Mouse (Mus musculus): Measurements from ENCODE around the gene Ahcyl2.

Gene Ahcyl2

GRCm38 (mm10) chr6:29770672-29771321, 3.0 kb downstream of the Ahcyl2 start:
- DNase-seq = no peak

- DNase-seq = no peak
These were observed 4.4 kb downstream of the Ahcyl2 start for GRCm38 (mm10) chr6:29772236-29772635.

- no peak for DNase-seq
These were observed 6.3 kb downstream of the Ahcyl2 start for GRCm38 (mm10) chr6:29774161-29774560.

- no peak for DNase-seq
These were observed 7.8 kb downstream of the Ahcyl2 start for GRCm38 (mm10) chr6:29775609-29776008.

GRCm38 (mm10) chr6:29776542-29777237, 8.9 kb downstream of the Ahcyl2 start:
- DNase-seq = no peak

- DNase-seq = no peak
These were observed 9.4 kb downstream of the Ahcyl2 start for GRCm38 (mm10) chr6:29777238-29777555.

GRCm38 (mm10) chr6:29780082-29780481, 12.3 kb downstream of the Ahcyl2 start:
- no peak for DNase-seq

- DNase-seq = no peak
These were observed 12.8 kb downstream of the Ahcyl2 start for GRCm38 (mm10) chr6:29780571-29780970.

- DNase-seq = no peak
These were observed 14.4 kb downstream of the Ahcyl2 start for GRCm38 (mm10) chr6:29782239-29782638.

GRCm38 (mm10) chr6:29783960-29784359, 16.1 kb downstream of the Ahcyl2 start:
- no peak for DNase-seq

- no peak for DNase-seq
These were observed 16.7 kb downstream of the Ahcyl2 start for GRCm38 (mm10) chr6:29784413-29785021.

GRCm38 (mm10) chr6:29785759-29786158, 17.9 kb downstream of the Ahcyl2 start:
- DNase-seq = no peak

- DNase-seq = no peak
These were observed 21.1 kb downstream of the Ahcyl2 start for GRCm38 (mm10) chr6:29788779-29789350.

GRCm38 (mm10) chr6:29790014-29790698, 22.3 kb downstream of the Ahcyl2 start:
- no peak for DNase-seq

- no peak for DNase-seq
These were observed 25.7 kb downstream of the Ahcyl2 start for GRCm38 (mm10) chr6:29793520-29793919.

- no peak for DNase-seq
These were observed 26.8 kb downstream of the Ahcyl2 start for GRCm38 (mm10) chr6:29794582-29794981.

GRCm38 (mm10) chr6:29802979-29803378, 35.2 kb downstream of the Ahcyl2 start:
- DNase-seq = no peak

GRCm38 (mm10) chr6:29804006-29804405, 36.2 kb downstream of the Ahcyl2 start:
- DNase-seq = no peak

- DNase-seq = no peak
These were observed 37.6 kb downstream of the Ahcyl2 start for GRCm38 (mm10) chr6:29805381-29805780.

GRCm38 (mm10) chr6:29812076-29812475, 44.3 kb downstream of the Ahcyl2 start:
- no peak for DNase-seq

- DNase-seq = no peak
These were observed 44.8 kb downstream of the Ahcyl2 start for GRCm38 (mm10) chr6:29812651-29813050.

- DNase-seq = peak; percentile 14
These were observed 46.8 kb downstream of the Ahcyl2 start for GRCm38 (mm10) chr6:29814616-29815015.

GRCm38 (mm10) chr6:29815060-29815459, 47.2 kb downstream of the Ahcyl2 start:
- DNase-seq = no peak

Data from right cerebral cortex, postnatal 25 days (tissue).